Mouse (Mus musculus): ENCODE measurements around the gene Sgms2.

DNA sequence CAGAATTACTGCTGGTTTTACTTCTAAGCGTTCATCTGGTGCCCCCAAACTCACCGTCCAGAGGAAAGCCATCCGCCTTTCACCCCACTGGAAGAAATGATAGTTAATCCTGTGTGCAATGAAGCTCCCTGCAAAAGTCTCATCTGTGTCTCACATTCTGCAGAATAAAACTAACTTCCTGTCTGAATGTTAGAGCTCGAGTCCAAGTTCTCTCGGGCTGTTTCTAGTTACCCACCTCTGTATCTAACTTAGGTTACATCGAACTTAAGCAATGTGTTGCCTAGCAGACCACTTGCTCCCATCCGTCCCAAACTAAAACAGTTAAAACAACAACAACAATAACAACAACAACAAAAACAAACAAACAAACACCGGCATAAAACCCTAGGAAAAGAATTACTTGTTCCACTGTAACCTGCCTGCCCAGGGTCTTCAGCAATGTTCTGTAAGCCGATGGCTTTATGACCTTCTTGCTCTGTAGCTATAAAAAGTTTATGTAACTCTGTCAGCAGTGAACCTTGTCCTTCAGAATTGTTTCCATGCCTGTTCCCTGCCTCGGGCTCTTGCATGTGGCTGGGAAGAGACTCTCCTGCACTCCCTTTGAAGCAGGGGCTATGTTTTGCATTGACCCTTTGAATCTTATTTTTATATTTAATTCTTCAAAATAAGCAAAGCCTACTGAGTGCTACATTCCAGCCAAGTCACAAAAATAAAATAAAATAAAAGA is 218.7 kb downstream of the Sgms2 start:
- TF ChIP-seq MYOG (IDR thresholded peaks at IDR 0.05; ENCODE audit: control insufficient read depth, extremely low read depth, insufficient read length) (no peak), CEBPB (IDR thresholded peaks at IDR 0.05; ENCODE audit: low read depth) (no peak), CTCF (IDR thresholded peaks at IDR 0.05; ENCODE audit: control insufficient read depth, insufficient read depth, insufficient read length) (no peak)
